Mouse (Mus musculus) midbrain, embryonic 11.5 days (tissue): ENCODE data around the gene Ppil1. TPM values are rescaled to one million over a fixed set of nuclear protein-coding genes. Genes with fewer than 3 reads are reported as not detected.

Experiments
- ATAC-seq: fragments of 200-750 bp; cut with Nextera tagmentation; 2 replicates; pipeline ENCODE4 v1.8.0; 2017; ENCODE audit warnings: moderate TSS enrichment, moderate library complexity; ENCODE audit not compliant: low FRiP score
- DNase-seq: peaks from one replicate; pipeline ENCODE4 v3.0.0; 2015; ENCODE audit warnings: low spot score; ENCODE audit errors: missing footprints
- H3K27ac ChIP-seq: fragments of 300-500 bp; sonication (generic); 2 replicates; pipeline ENCODE4 v1.5.1; 2014; ENCODE audit warnings: low read depth, low read length
- H3K27me3 ChIP-seq: fragments of 300-500 bp; sonication (generic); 2 replicates; pipeline ENCODE4 v1.6.1; 2014; ENCODE audit warnings: mild to moderate bottlenecking, low read length, moderate library complexity, mixed read lengths; ENCODE audit not compliant: control insufficient read depth, insufficient read depth
- H3K36me3 ChIP-seq: fragments of 300-500 bp; sonication (generic); 2 replicates; pipeline ENCODE4 v1.6.1; 2014; ENCODE audit warnings: mild to moderate bottlenecking, low read length, moderate library complexity, mixed read lengths; ENCODE audit not compliant: control insufficient read depth, insufficient read depth
- H3K4me1 ChIP-seq: fragments of 300-500 bp; sonication (generic); 2 replicates; pipeline ENCODE4 v1.6.1; 2014; ENCODE audit warnings: low read length; ENCODE audit not compliant: control insufficient read depth, insufficient read depth
- H3K4me2 ChIP-seq: fragments of 300-500 bp; sonication (generic); 2 replicates; pipeline ENCODE4 v1.6.1; 2014; ENCODE audit warnings: mild to moderate bottlenecking, moderate library complexity
- H3K4me3 ChIP-seq: fragments of 300-500 bp; sonication (generic); 2 replicates; pipeline ENCODE4 v1.5.1; 2014; ENCODE audit warnings: low read depth, low read length
- H3K9ac ChIP-seq: fragments of 300-500 bp; sonication (generic); 2 replicates; pipeline ENCODE4 v1.6.1; 2014; ENCODE audit warnings: low read length
- H3K9me3 ChIP-seq: fragments of 300-500 bp; sonication (generic); 2 replicates; pipeline ENCODE4 v1.6.1; 2016; ENCODE audit warnings: low read length; ENCODE audit not compliant: control insufficient read depth
- WGBS: fragments of 180-500 bp; shearing (Covaris S2); extraction: QIAGEN DNeasy Blood & Tissue Kit; methylation state at CpG from one replicate; pipeline ENCODE4 v1.1.7; 2014; 5-methylcytosine and 5-hydroxymethylcytosine counted together
- polyA plus RNA-seq: library from polyadenylated mRNA; unstranded; fragments of >200 nt; fragmentation: Nextera tagmentation; extraction: Ambion mirVana; gene quantifications from 2 replicates; pipeline ENCODE4 v1.2.1, GENCODE M21; 2014

Gene Ppil1
- polyA plus RNA-seq, 1 experiment from 2014 or later: 170 TPM

GRCm38 (mm10) chr17:29236111-29236510 lies 27.9 kb downstream of the Ppil1 start:
- ATAC-seq (no peak), DNase-seq (no peak)
- peaks cover 14% of the 10 kb centered on the region for H3K27me3 ChIP-seq
- WGBS: 65% methylated on average over 7 of the region's 7 CpGs
- H3K27ac ChIP-seq: no peak overlapping the region
- H3K36me3 ChIP-seq: no peaks in the 10 kb centered on the region
- no peaks in the 10 kb centered on the region for H3K9me3 ChIP-seq
- no peak overlapping the region for H3K4me2 ChIP-seq
- H3K9ac ChIP-seq: no peak overlapping the region
- no peak overlapping the region for H3K4me3 ChIP-seq
- peaks cover 12% of the 10 kb centered on the region for H3K4me1 ChIP-seq

GRCm38 (mm10) chr17:29231109-29231508 lies 32.9 kb downstream of the Ppil1 start:
- Histone ChIP-seq H3K4me2 (no peak overlapping the region), H3K4me1 (no peaks in the 10 kb centered on the region), H3K9me3 (no peaks in the 10 kb centered on the region), H3K9ac (no peak overlapping the region), H3K27ac (no peak overlapping the region), H3K27me3 (no peaks in the 10 kb centered on the region), H3K4me3 (no peak overlapping the region), H3K36me3 (no peaks in the 10 kb centered on the region)
- WGBS: 83% methylated on average over 10 of the region's 10 CpGs
- DNase-seq (no peak), ATAC-seq (no peak)

GRCm38 (mm10) chr17:29220631-29221030 lies 43.4 kb downstream of the Ppil1 start:
- Histone ChIP-seq H3K4me2 (no peak overlapping the region), H3K9ac (no peak overlapping the region), H3K4me1 (no peaks in the 10 kb centered on the region), H3K36me3 (no peaks in the 10 kb centered on the region), H3K4me3 (no peak overlapping the region), H3K27ac (no peak overlapping the region), H3K9me3 (no peaks in the 10 kb centered on the region), H3K27me3 (no peaks in the 10 kb centered on the region)
- WGBS: 69% methylated on average over 14 of the region's 14 CpGs
- DNase-seq (no peak), ATAC-seq (no peak)

- ATAC-seq: no peak
- 78% methylated on average over 5 of the region's 5 CpGs for WGBS
- no peak overlapping the region for H3K9ac ChIP-seq
- H3K4me3 ChIP-seq: no peak overlapping the region
- H3K4me2 ChIP-seq: no peak overlapping the region
- H3K27me3 ChIP-seq: no peaks in the 10 kb centered on the region
- H3K9me3 ChIP-seq: no peaks in the 10 kb centered on the region
- peaks cover 23% of the 10 kb centered on the region for H3K4me1 ChIP-seq
- no peaks in the 10 kb centered on the region for H3K36me3 ChIP-seq
- no peak for DNase-seq
- no peak overlapping the region for H3K27ac ChIP-seq
Observed at GRCm38 (mm10) chr17:29218017-29218416, 46.0 kb downstream of the Ppil1 start.

- 72% methylated on average over 7 of the region's 7 CpGs for WGBS
- ATAC-seq (no peak), DNase-seq (no peak)
- Histone ChIP-seq H3K4me3 (no peak overlapping the region), H3K27ac (no peak overlapping the region), H3K36me3 (no peaks in the 10 kb centered on the region), H3K9ac (no peak overlapping the region), H3K9me3 (no peaks in the 10 kb centered on the region), H3K27me3 (no peaks in the 10 kb centered on the region), H3K4me1 (peaks cover 23% of the 10 kb centered on the region), H3K4me2 (no peak overlapping the region)
Observed at GRCm38 (mm10) chr17:29216078-29216477, 47.9 kb downstream of the Ppil1 start.

GRCm38 (mm10) chr17:29214655-29215054 lies 49.3 kb downstream of the Ppil1 start:
- H3K36me3 ChIP-seq: no peaks in the 10 kb centered on the region
- peak overlapping the region; percentile 13; the same call in 1 of the 2 replicates for H3K4me2 ChIP-seq
- H3K9me3 ChIP-seq: no peaks in the 10 kb centered on the region
- 6% methylated on average over 10 of the region's 10 CpGs for whole genome bisulfite sequencing
- H3K27ac ChIP-seq: peak overlapping the region; percentile 48
- H3K27me3 ChIP-seq: no peaks in the 10 kb centered on the region
- peak; percentile 91 for DNase-seq
- no peak overlapping the region for H3K4me3 ChIP-seq
- no peak overlapping the region for H3K9ac ChIP-seq
- H3K4me1 ChIP-seq: peaks cover 23% of the 10 kb centered on the region
- peak; percentile 43; the same call in 1 of the 2 replicates for ATAC-seq

- H3K9me3 ChIP-seq: no peaks in the 10 kb centered on the region
- H3K4me2 ChIP-seq: peak overlapping the region; percentile 13; the same call in 1 of the 2 replicates
- no peak overlapping the region for H3K4me3 ChIP-seq
- H3K9ac ChIP-seq: 0 out of 2 replicates have a peak overlapping the region, but pooled peaks have one; percentile 9
- WGBS: 43% methylated on average over 4 of the region's 4 CpGs
- H3K27me3 ChIP-seq: no peaks in the 10 kb centered on the region
- peak overlapping the region; percentile 48 for H3K27ac ChIP-seq
- peaks cover 23% of the 10 kb centered on the region for H3K4me1 ChIP-seq
- DNase-seq: no peak
- H3K36me3 ChIP-seq: no peaks in the 10 kb centered on the region
- ATAC-seq: no peak; the same call in none of the 2 replicates
Observed at GRCm38 (mm10) chr17:29214193-29214456, 49.9 kb downstream of the Ppil1 start.

- H3K4me3 ChIP-seq: no peak overlapping the region
- DNase-seq (peak; percentile 91), ATAC-seq (peak; percentile 49; the same call in 1 of the 2 replicates)
- WGBS: 8% methylated on average over 12 of the region's 12 CpGs
- no peaks in the 10 kb centered on the region for H3K36me3 ChIP-seq
- H3K4me1 ChIP-seq: peaks cover 23% of the 10 kb centered on the region
- no peak overlapping the region for H3K9ac ChIP-seq
- H3K4me2 ChIP-seq: peak overlapping the region; percentile 13; the same call in 1 of the 2 replicates
- H3K9me3 ChIP-seq: no peaks in the 10 kb centered on the region
- peak overlapping the region; percentile 48 for H3K27ac ChIP-seq
- no peaks in the 10 kb centered on the region for H3K27me3 ChIP-seq
Observed at GRCm38 (mm10) chr17:29213381-29214192, 50.4 kb downstream of the Ppil1 start.

GRCm38 (mm10) chr17:29211836-29212235 lies 52.1 kb downstream of the Ppil1 start:
- WGBS: 54% methylated on average over 7 of the region's 7 CpGs

More at GRCm38 (mm10) chr17:29211836-29212235, 52.1 kb downstream of the Ppil1 start:
- H3K27ac ChIP-seq: no peak overlapping the region
- no peak overlapping the region for H3K9ac ChIP-seq
- H3K4me1 ChIP-seq: peaks cover 23% of the 10 kb centered on the region
- no peak for DNase-seq
- no peak overlapping the region for H3K4me3 ChIP-seq
- no peaks in the 10 kb centered on the region for H3K36me3 ChIP-seq
- no peaks in the 10 kb centered on the region for H3K27me3 ChIP-seq
- no peak for ATAC-seq
- no peak overlapping the region for H3K4me2 ChIP-seq
- H3K9me3 ChIP-seq: no peaks in the 10 kb centered on the region
